Mouse (Mus musculus): ENCODE measurements at regions not wholly inside any gene's neighbourhood (a gene's known extent, or its start where the extent isn't known, plus 50 kb on each side); places are given as distances from the start of the nearest gene placed in this dataset.

DNA sequence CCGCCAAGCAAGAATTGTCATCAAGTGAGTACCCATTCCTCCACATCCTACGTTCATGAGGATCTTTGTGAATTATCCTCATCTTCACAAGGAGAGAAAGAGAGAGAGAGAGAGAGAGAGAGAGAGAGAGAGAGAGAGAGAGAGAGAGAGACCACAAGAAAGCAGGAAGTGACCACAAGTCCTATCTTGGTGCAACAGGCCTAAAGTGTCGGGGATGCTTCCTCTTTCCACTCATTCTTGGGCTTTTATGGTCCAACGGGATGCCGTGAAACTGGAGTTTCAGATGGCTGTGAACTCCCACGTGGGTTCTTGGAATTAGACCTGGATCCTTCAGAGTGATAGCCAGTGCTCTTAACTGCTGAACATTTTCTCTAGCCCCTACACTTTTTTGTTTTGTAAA lies 53.1 kb upstream of the Rai14 start:
- no peak for DNase-seq

DNA sequence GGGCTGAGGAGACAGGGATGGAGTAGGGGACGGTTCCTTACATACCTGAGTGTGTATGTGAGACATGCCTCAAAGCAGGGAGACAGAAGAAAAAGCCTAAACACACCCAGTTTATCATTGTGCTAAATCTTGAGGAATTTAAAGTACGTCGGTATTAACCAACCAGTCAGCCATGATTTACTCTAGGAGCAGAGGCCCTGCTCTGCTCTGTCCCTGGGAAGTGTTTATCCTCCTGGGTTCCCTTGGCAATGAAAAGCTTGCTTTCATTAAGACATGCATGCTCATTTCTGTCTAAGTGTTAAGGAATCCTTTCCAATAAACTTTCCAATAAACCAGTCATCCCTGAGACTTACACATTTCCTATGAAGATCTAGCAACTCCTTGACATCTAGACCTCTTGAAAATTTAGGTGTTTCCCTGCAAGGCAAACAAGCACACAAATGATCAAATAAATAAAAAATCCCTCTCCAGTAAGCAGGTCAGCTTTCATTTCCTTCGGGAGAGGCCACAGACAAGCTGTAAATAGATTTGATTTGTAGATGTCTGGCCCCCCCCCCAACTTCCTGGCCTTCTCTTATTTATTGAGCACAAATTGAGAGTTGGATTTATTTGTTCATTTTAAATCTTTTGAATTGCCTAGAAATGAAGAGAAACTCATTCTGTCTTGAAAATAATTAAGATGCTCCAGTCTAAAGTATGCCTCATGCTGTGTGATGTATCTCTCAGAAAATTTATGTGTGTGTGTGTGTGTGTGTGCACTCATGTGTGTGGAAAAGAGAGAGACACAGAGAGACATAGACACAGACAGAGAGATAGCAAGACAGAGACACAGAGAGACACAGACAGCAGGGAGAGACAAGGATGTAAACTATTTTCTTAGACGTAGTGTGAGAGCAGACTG lies 56.2 kb upstream of the Rai14 start:
- DNase-seq, result no peak

DNA sequence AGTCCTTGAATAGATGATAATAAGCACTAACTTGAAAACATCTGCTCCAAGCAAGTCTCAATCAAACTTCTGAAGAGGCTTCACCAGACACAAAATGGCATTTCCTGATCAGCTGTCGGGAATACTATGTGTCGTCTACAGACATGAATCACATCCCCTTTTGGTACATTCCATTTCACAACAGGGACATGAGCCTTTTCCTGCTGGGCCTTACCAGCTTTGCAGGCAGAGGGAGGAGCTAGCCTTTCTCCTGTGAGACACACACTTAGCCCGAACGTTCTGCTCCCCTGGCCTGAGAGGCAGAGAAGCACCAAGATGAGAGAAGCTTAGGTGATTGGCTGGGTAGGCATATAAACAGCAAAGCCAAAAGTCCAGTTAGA lies 56.9 kb upstream of the Rai14 start:
- no peak for DNase-seq

DNA sequence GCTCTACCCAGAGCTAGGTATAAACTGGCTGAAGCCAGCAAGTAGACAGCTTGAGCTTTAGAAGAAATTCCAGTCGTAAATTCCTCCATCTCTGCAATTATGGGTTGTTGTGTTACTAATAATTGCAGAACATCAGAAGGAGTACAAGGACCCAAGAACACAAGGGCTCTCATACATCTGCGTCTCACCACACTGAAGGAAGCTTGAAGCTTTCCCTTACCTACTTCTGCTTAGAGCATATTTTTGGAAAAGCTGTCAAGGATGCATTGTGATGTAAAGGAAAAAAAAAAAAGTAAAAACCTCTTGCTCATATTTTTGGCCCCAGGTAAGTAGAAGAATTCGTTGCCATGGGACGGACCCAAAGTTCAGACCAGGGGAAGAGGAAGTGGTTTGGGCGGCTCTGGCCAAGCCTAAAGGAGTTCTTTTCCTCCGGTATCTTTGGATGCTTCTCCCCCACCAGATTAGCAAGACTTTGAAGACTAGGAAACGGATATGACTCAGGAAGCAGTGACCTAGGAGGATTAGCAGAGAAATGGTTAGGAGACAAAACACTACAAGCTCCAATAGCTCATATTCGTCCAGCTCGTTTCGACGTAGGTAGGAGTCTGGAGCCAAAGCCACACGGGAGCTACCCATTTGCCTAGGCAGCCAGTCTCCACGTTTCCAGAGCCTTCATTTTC lies 65.7 kb upstream of the Rai14 start:
- DNase-seq, result no peak

DNA sequence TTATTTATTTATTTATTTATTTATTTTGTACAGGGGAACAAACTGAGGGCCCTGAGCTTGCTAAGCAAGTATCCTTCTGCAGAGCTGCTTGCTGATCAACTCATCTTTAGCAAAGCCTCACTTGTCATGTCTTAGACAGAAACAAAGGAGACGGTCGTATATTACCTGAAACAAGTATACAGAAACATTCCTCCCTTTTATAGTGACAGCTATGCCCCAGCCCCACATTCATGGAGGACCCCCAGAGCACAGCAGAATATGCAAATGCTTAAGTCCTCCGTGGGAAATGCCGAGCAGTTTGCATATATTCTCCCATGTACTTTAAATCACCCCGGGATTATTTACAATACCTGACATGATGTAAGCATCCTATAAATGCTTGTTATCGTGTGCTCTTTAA lies 74.9 kb upstream of the Rai14 start:
- DNase-seq, result no peak

DNA sequence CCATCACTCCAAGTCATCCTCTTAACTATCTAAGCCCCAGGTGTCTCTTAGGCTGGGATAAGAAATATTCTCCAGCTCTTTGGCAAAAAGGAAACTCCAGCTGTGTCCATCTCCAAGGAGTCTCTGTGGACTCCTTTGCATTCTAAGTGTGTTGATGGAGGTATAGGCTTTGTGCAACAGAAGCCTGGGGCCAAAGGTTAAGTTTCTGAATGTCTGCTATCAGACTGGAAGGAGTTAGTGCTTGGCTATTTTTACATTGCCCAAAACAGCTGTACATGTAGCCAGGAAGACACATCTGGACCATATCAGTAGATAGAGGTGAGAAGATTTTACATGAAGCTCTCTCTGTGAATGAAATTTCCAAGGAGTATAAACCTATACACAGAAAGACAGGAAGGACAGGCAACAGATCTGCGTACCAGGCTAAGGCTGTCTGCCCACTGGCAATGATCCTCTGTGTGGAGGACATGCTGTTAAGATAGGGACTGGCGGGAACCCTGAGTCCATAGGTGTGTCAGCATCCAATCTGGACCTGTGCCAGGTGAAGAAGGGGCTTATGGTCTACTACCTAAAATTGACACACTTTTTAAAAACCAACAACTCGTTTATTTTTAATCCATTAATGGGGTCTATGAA lies 76.6 kb upstream of the Rai14 start:
- DNase-seq, result no peak

DNA sequence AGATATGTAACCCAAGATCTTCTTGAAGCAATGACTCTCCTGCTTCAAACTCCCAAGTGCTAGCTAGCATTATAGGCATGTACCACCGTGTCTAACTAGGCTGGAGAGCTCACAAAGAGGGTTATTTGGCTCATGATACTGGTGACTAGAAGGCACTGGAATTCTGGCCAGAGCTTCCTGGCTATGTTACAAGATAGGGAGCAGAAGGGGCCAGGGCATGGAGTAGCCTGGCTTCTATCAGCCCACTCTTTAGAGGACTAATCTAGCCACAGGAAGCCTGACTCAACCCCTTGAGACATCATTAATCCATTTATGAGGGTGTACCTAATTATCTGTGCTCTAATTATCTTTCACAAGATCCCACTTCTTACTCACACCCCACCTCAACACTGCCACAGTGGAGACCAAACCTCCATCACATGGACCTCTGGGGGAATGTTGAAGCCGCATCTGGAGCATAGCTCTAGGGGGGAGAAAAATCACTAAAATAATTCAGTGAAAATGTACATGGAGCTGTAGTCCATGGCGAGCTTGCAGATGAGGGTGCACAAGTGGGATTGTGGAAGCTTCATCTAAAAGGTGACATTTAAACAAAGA lies 77.2 kb upstream of the Rai14 start:
- DNase-seq, result no peak

DNA sequence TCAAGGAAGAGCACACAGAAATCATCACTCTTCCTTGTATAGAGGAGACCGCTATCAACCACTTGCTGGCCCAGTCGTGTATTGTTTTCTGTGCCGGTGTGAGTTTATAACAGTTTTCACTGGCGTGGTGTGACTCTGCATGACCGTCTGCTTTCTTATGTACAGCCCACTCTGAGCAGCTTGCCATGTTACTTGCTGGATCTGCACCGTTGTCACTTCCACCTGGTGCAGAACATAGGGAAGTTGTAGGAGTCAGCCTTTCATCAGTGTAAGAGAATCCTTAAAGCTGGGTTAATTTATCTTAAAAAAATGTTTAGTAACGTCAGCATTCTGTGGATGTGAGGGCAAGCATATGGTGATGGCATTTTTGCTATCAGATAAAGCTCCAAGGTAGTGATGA lies 77.7 kb upstream of the Rai14 start:
- no peak for DNase-seq

DNA sequence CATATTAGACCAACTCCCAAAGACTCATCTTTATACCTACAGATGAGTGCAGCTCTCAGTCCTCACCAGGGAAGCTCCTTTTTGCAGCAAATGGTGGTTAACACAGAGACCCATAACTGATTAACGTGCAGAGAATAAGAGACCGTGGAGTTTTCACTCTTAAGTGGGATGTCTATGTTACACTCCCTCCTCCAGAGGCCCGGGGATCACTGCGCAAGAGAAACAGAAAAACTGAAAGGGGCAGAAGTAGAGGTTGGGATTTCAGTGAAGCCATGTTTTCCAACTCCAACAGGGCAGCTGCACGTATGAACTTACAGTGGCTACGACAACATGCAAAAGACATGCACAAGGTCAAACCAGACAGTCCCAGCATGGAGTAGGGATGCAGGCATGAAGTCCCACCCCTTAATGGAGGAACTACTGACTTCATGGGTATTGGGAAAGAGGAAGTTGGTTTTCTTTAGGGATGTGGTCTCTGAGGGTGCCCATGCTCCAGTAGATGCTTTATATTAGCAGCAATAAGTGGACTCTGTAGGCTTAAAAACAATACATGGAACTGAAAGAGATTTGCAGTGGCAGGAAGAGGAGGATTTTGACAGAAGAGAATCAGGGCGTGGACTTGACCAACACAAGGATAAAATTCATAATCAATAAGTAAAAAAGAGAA lies 80.8 kb upstream of the Rai14 start:
- no peak for DNase-seq

DNA sequence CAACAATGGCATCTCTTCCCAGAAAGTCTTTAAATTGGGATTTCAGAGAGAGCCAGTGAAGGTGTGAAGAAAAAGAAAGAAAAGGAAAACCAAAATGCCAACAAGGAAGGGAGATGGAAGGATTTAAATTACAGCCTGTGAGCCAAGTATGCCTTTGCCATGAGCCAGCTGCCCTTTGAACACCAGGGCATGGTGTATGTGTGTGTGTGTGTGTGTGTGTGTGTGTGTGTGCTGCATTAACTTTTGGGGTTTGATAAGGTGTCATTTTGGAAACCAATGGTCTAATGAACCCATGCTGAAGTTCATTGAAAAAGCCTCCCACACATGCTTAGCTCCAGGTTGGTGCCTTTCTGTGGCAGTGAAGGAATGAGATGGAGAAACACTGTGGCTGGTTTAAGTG lies 85.2 kb upstream of the Rai14 start:
- no peak for DNase-seq

DNA sequence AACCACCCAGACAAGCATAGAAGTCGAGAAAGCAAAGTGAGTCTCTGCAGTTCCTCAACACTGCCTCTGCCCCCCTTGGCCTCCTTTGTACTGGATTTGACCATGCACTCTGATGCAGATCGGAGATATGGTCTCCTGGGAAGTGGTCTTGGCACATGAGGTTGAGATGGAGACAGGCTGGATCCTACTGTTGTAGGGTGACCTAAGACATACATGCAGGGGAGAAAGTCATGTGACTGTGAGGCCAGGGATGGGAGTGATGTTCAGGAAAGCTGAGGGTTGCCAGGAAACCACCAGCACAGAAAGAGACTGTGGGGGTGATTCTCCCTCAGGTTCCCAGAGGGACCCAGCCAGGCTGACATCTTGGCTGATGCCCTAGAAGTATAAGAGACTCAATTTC lies 99.8 kb upstream of the Rai14 start:
- no peak for DNase-seq

DNA sequence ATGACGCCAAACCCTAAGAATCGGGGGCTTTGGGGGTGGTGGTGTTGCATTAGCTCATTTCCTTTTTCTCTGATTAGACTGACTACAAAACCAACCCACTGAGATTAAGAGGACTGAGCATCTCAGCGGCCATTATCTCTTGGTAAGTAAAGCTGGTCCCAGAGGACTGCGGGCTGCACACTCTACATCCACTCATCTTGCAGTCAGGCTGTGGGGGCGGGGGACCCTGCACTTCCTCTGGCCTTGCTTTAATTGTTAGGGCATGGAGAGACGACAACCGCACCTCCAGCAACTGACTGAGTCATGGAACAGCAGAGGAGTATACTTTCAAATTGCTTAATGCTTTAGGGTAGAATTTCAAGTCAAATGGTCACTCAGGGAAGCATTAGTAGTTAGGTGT lies 100.3 kb upstream of the Rai14 start:
- no peak for DNase-seq

DNA sequence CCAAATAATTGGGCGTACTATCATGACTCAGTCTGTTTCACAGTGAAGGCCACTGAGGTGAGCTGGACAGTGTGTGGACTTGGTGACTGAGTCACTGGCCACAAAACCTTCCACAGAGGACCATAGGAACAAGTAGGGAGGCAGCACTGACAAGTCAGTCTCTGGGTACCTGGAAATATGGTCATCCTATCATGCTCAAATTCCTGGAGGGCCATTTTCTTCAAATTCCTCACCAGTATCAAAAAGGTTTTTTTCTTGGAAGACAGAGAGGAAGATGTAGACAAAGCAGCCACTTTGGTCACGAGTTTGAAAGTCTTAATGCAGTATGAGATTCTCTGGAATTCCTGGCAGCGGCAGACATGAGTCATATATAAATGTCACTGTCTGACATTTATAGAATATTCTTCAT lies 101.8 kb upstream of the Rai14 start:
- DNase-seq, result no peak

DNA sequence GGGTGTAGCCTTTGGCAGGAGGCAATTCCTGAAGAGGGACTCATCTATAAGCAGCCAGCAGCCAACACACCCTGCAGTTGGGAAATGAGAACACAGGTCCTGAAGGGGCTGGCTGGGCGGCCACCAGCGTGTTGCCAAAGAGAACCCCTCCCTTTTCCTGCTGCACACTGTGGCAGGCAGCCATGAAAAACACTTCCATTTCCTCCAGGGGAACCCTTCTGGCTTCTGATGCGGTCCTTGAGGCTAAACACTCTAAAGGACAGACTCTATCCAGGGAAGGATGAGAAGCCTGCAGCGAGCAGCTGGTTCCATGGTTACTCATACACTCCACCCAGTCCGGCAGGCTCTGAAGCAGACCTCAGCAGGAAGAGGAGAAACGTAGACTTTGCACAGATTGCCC lies 103.8 kb upstream of the Rai14 start:
- peak in 1 of 2 experiments; percentile 6 for DNase-seq

DNA sequence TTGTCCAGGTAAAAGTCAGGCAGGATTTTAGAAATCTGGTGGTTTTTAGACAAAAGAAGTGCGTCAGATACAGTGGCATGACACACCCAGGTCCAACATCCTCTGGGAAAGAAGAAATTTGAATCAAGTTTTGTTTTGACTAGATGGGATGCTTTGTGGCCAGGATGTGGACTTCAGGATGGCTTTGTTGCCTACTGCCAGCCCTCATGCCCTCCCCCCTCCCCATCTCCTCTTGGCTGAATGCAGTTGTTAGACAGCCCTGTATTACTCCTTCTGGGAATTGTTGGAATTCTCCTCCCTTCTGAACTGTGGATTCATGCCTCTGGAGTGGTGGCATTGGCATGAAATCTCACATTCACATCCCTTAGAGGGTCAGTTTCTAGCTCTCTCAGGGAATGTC lies 104.3 kb upstream of the Rai14 start:
- DNase-seq, result no peak

DNA sequence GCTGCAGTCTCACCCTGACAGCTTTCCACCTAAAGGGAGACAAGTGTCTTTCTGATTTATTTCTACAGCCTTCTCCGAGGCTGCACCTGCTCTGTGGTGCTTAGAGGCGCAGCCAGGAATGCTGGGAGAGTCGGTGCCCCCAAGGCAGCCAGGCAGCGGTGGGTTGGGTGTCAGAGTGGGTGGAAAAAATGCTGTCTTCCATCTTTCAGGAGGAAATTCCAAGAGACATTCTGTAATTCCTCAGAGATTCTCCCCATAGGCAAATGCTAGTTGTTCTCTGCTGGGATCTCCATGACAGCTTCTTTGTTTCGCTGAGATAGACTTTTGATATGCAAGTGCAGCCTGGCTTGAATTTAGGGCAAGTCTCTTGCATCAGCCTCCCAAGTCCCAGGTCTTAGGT lies 109.5 kb upstream of the Rai14 start:
- DNase-seq, result no peak

DNA sequence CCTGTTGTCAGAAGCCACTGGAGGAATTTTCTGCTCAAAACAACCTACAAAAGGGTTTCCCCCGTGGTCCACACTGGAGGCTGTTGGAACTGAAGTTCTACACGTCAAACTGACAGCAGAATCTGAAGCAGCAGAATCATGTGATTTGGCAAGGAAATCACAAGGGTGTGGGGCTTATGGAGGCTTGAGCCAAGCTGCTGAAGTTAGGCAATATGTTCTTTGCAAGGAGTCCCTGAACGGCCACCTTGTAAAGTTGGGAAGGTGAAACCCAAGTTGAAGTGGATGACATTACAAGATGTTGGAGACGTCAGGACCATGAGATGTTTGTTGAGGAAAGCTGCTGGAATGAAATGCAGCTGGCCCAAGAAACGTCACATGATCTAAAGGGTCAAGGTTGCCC lies 115.2 kb upstream of the Rai14 start:
- DNase-seq, result no peak

DNA sequence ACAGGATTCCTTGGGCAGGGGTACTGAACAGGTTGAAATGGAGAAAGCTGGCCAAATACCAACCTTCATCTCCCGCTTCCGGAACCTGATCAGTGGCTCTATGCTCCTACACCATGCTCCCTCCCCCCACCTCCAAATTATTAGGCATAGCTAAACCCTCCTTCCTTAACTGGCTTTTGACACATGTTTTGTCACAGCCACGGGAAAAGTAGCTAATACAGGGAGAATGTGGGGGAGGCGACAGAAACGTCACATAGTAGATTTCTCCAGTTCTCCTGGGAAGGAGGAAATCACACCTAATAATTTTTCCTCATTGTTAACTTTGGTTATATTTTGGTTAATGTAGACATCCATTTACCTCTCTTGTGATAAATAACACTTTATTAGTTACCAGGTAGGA lies 116.1 kb upstream of the Rai14 start:
- no peak for DNase-seq

DNA sequence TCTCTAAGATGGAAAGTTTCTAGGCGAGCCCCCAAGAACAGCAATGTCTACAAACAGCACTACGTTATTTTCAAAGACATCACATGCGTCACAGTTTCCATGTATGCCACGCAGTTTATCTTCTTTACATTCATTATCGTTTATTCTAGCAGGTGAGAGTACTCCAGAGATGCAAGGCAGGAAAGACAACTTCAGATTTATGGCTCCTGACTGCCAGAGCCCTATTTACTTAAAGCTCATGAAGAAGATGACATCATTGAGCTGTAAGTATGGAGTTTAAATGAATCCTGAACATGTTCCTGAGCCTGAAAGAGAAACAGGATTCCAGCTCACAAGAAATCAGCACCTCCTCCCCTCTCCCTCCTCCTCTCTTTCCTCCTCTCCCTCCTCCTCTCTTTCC lies 116.7 kb upstream of the Rai14 start:
- DNase-seq, result no peak

DNA sequence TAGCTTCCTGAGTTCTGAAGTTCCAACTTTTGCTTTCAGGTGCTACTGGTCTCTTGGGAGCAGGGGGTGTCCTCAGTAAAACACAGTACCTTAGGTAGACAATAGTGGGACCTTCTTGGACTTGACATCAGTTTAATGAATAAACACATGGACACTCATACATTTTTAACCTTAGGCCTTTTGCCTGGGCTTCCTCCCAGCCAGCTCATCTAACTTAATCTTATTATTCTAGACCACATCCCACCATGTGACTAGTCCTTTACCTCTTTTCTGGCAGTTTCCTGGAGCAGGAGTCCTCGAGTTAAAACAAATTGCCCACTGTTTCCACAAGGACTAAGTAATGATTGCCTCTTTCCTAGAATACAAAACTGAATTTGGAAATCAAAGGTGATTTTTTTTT lies 117.9 kb upstream of the Rai14 start:
- DNase-seq, result no peak

DNA sequence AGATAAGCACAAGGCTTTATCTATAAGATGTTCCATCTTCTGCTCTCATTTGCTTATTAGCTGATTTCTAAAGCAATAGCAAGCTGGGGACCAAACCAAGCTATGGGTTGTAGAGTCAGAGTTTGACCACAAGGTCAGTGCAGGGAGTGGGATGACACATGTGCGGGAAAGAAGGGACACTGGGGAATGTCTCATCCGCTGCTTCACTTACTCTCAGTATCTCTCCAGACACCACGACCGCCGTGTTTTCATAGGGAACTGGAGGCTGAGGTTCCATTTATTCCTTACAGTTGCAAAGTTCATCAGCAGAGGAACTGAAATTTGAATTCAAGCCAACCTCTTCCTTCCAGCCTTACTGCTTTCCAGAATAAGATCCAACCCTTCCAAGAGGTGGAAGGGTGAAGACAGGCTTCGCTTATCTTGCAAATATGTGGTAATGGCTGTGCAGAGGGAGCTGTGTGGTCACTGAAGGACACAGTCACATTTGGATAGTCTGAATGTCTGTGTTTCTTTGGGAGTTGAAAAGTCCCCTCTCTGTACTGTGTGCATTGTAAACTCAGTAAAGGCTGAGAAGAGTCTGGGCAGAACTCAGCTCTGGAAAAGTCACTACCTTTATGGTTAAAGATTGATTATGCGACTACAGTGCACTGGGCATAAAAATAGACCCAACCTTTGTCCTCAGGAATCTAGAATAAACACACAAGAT lies 118.1 kb upstream of the C1qtnf3 start:
- DNase-seq, result no peak

DNA sequence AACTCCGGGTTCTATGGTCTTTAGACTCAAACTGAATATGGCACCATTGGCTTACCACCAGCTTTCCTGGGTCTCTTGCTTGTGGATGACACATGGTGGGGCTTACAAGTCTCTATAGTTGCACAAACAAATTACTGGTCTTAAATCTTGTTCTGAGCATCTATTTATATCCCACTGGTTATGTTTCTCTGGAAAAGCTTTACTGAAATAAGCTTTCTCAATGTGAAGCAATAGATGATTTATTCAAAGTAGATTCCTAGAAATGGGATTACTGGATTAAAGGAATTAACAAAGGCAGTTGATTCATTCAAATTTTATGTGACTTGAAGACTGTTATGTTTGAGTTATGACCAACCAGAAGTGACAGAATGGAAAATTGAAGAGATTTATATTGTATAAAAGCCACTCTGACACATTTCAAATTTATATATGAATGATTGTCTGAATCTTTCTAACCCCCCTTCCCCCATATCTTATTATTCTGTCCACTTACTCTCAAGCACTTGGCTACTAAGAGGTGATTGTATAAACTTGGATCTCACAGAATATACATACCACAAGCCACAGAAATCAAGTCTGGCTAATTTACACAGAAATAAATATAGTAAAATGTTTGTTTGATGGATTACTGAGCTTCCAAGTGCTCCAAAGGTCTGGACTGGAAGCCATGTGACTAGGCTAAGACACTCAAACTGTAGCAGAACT lies 113.4 kb upstream of the C1qtnf3 start:
- no peak for DNase-seq
